Mouse (Mus musculus) kidney, embryonic 16.5 days (tissue): ENCODE data around the gene Ddit4. TPM values are rescaled to one million over a fixed set of nuclear protein-coding genes. Genes with fewer than 3 reads are reported as not detected.

Source experiments
- ATAC-seq: fragments of 200-750 bp; cut with Nextera tagmentation; 2 replicates; pipeline ENCODE4 v1.8.0; 2017; ENCODE audit warnings: moderate TSS enrichment; ENCODE audit not compliant: low FRiP score, low TSS enrichment
- H3K27ac ChIP-seq: fragments of 300-500 bp; sonication (generic); 2 replicates; pipeline ENCODE4 v1.5.1; 2014; ENCODE audit warnings: low read length
- H3K27me3 ChIP-seq: fragments of 300-500 bp; sonication (generic); 2 replicates; pipeline ENCODE4 v1.6.1; 2014; ENCODE audit warnings: low read length, control low read depth, mixed read lengths; ENCODE audit not compliant: insufficient read depth
- H3K36me3 ChIP-seq: fragments of 300-500 bp; sonication (generic); 2 replicates; pipeline ENCODE4 v1.6.1; 2014; ENCODE audit warnings: low read length, control low read depth, mixed read lengths; ENCODE audit not compliant: insufficient read depth
- H3K4me1 ChIP-seq: fragments of 300-500 bp; sonication (generic); 2 replicates; pipeline ENCODE4 v1.6.1; 2014; ENCODE audit warnings: low read length, control low read depth, mixed read lengths; ENCODE audit not compliant: insufficient read depth
- H3K4me2 ChIP-seq: fragments of 300-500 bp; sonication (generic); replicated peaks from 2 replicates; pipeline ENCODE4 v1.6.1; 2014; ENCODE audit warnings: low read depth, low read length
- H3K4me3 ChIP-seq: fragments of 300-500 bp; sonication (generic); 2 replicates; pipeline ENCODE4 v1.5.1; 2014; ENCODE audit warnings: mild to moderate bottlenecking, low read length
- H3K9ac ChIP-seq: fragments of 300-500 bp; sonication (generic); replicated peaks from 2 replicates; pipeline ENCODE4 v1.6.1; 2014; ENCODE audit warnings: low read length
- H3K9me3 ChIP-seq: fragments of 300-500 bp; sonication (generic); 2 replicates; pipeline ENCODE4 v1.6.1; 2016; ENCODE audit warnings: low read length, control low read depth
- WGBS: fragments of 180-500 bp; shearing (Covaris S2); extraction: QIAGEN DNeasy Blood & Tissue Kit; methylation state at CpG from one replicate; pipeline ENCODE4 v1.1.7; 2014; 5-methylcytosine and 5-hydroxymethylcytosine counted together
- polyA plus RNA-seq: library from polyadenylated mRNA; unstranded; fragments of >200 nt; fragmentation: Nextera tagmentation; extraction: Ambion mirVana; gene quantifications from 2 replicates; pipeline ENCODE4 v1.2.1, GENCODE M21; 2015

The Ddit4 gene
- polyA plus RNA-seq, 1 experiment from 2014 or later, result 31.9 TPM

- H3K4me2 ChIP-seq, result no peak overlapping the region; the same call in 1 of the 2 replicates
- no peaks in the 10 kb centered on the region for H3K27me3 ChIP-seq
- no peaks in the 10 kb centered on the region for H3K36me3 ChIP-seq
- H3K4me1 ChIP-seq, result peaks cover 43% of the 10 kb centered on the region
- no peak overlapping the region for H3K4me3 ChIP-seq
- H3K9ac ChIP-seq, result peak overlapping the region; percentile 36; the same call in 1 of the 2 replicates
- 7% methylated on average over 6 of the region's 6 CpGs for WGBS
- H3K27ac ChIP-seq, result peak overlapping the region; percentile 88
- no peaks in the 10 kb centered on the region for H3K9me3 ChIP-seq
- ATAC-seq, result peak; percentile 43
Measured at GRCm38 (mm10) chr10:59974191-59974664, 22.6 kb upstream of the Ddit4 start.

DNA sequence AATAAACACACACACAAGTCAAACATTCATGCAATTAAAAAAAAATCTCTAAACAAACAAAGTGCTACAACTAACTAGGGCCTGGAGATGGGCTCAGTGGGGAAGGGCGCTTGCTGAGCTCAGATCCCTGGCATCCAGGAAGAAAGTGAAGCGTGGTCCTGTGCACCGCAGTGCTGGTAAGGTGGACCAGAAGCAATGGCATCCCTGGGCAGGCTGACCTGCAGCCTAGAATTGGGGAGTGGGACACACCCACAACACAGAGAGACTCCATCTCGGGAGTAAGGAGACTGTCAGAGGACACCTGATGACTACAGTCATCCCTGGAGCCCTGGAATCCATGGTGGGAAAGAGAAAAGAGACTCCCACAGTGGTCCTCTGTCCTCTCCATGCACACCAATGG is 21.8 kb upstream of the Ddit4 start:
- H3K9me3 ChIP-seq, result no peaks in the 10 kb centered on the region
- no peaks in the 10 kb centered on the region for H3K27me3 ChIP-seq
- peak overlapping the region; percentile 88 for H3K27ac ChIP-seq
- WGBS, result 83% methylated on average over 4 of the region's 4 CpGs
- no peak overlapping the region for H3K4me3 ChIP-seq
- peaks cover 36% of the 10 kb centered on the region for H3K4me1 ChIP-seq
- 0 out of 2 replicates have a peak overlapping the region, but pooled peaks have one; percentile 13 for H3K9ac ChIP-seq
- H3K4me2 ChIP-seq, result no peak overlapping the region
- H3K36me3 ChIP-seq, result no peaks in the 10 kb centered on the region
- ATAC-seq, result no peak

DNA sequence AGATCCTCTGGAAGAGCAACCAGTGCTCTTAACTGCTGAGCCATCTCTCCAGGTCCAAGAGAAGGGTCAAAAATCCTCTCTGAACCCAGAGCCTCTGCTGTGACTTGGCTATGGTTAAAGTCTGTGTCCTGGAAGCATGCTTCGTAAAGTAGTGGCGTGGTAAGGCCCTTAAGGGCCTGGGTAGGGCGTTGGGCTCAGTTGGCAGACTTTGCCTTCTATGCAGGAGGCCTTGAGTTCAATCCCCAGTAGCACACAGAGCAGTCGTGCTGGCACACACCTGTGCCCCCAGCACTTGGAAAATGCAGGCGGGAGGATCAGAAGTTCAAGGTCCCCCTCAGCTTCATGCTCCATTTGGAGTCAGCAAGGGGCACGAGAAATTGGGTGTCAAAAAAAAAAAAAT is 21.4 kb upstream of the Ddit4 start:
- H3K4me3 ChIP-seq, result no peak overlapping the region
- no peak overlapping the region for H3K4me2 ChIP-seq
- no peak overlapping the region; the same call in 1 of the 2 replicates for H3K27ac ChIP-seq
- WGBS, result 86% methylated on average over 6 of the region's 6 CpGs
- H3K9me3 ChIP-seq, result no peaks in the 10 kb centered on the region
- no peaks in the 10 kb centered on the region for H3K36me3 ChIP-seq
- H3K27me3 ChIP-seq, result no peaks in the 10 kb centered on the region
- no peak for ATAC-seq
- H3K4me1 ChIP-seq, result peaks cover 32% of the 10 kb centered on the region
- H3K9ac ChIP-seq, result no peak overlapping the region

DNA sequence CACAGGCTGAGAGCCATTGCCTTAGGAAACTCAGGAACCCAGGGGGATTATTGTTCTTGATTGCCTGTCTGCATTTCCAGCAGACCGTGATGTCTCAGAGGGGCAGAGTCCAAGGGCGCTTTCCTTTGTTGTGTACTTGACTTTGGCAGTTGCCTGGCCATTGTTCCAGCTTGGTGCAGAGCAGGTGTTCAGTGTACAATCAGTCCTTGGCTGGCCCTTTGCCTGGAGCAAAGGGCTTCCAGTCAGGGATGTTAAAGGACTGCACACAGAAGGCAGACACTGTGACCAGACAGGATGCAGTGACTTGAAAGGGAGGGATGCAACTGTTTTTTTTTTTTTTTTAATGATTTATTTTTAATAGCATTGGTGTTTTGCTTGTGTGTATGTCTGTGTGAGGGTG is 20.9 kb upstream of the Ddit4 start:
- Histone ChIP-seq H3K9ac (no peak overlapping the region), H3K36me3 (no peaks in the 10 kb centered on the region), H3K4me3 (no peak overlapping the region), H3K27me3 (no peaks in the 10 kb centered on the region), H3K4me2 (no peak overlapping the region), H3K9me3 (no peaks in the 10 kb centered on the region), H3K27ac (no peak overlapping the region; the same call in 1 of the 2 replicates), H3K4me1 (peaks cover 29% of the 10 kb centered on the region)
- no peak for ATAC-seq
- 68% methylated on average over 2 of the region's 2 CpGs for WGBS

DNA sequence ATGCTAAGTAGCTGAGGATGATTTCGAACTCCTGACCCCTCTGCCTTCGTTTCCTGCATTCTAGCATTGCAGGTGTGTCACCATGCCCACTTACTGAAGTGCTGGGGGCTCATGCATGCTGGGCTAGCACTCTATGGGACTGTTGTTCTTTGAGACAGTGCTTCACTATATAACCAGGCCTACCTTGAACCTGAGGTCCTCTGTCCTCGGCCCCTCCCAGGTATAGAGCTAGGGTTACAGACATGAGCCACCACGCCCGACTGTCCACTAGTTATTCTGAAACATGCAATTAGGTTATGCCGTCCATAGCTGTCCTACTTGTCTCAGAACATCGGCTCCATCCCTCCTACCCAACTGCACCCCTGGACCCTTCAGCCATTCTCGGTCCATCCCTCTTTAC is 20.2 kb upstream of the Ddit4 start:
- H3K9me3 ChIP-seq, result no peaks in the 10 kb centered on the region
- H3K4me3 ChIP-seq, result no peak overlapping the region
- no peak overlapping the region for H3K9ac ChIP-seq
- no peak overlapping the region for H3K27ac ChIP-seq
- H3K27me3 ChIP-seq, result no peaks in the 10 kb centered on the region
- no peak for ATAC-seq
- peaks cover 29% of the 10 kb centered on the region for H3K4me1 ChIP-seq
- WGBS, result 87% methylated on average over 8 of the region's 8 CpGs
- H3K4me2 ChIP-seq, result no peak overlapping the region
- H3K36me3 ChIP-seq, result no peaks in the 10 kb centered on the region

DNA sequence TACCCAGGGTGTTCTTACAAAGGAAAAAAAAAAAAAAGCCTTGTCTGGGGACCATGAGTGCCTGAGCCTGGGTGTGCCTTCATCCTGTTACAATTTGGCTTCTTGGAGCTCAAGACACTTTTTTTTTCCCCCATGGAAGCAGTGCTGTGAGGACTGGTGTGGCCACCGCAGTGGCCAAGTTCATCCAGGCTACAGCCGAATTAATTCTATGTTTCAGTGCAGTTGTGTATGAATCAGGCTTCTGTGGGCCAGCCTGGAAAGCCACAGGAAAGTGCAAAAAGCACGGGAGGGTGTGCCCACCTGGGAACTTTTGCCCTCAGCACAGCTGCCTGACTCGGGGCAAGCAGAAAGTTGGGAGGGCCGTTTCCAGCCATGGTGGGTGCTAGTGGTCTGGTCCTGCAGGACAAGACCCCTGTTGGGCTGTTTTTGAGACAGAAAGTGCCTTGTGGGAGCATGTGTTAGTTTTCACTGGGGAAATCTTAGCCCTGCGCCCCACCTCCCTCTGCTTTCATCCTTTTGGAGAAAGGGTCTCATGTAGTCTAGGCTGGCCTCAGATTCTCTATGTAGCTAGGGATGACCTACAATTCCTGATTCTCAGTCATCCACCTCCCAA is 18.9 kb upstream of the Ddit4 start:
- H3K36me3 ChIP-seq, result no peaks in the 10 kb centered on the region
- H3K4me2 ChIP-seq, result peak overlapping the region; percentile 65
- WGBS, result 29% methylated on average over 6 of the region's 6 CpGs
- H3K27me3 ChIP-seq, result no peaks in the 10 kb centered on the region
- peaks cover 32% of the 10 kb centered on the region for H3K4me1 ChIP-seq
- H3K4me3 ChIP-seq, result peak overlapping the region; percentile 55
- H3K9ac ChIP-seq, result peak overlapping the region; percentile 89
- H3K9me3 ChIP-seq, result no peaks in the 10 kb centered on the region
- ATAC-seq, result no peak
- H3K27ac ChIP-seq, result peak overlapping the region; percentile 75

DNA sequence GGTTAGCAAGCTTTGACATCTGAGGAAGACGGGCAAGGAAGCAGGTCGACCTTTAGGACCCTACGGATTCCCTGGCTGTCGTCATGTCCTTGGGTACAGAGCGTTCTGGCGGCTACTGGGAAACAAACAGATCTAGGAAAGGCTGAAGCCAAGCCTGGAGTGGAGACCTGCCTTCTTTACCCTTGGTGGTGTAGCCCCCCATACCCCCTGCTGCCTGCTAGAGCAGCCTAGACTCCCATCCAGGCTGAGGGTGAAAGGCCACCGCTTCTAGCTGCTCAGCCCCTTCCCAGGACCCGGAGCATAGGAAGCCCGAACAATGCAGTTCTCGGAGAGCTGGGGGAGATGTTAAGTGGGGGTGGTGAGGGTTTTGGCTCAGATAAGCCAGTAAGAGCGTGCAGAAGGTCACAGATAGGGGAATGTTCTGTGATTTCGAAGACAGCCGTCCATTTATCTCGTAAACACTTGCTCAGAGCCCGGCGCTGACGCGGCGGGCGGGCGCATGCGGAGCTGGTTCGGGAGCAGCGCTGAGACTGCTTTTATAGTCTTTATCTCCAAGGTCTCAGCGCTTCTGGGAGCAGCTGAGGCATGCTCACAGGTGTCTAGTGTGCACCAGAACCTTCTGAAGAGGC is 18.3 kb upstream of the Ddit4 start:
- ATAC-seq, result peak; percentile 24; the same call in 1 of the 2 replicates
- WGBS, result 2% methylated on average over 25 of the region's 25 CpGs

DNA sequence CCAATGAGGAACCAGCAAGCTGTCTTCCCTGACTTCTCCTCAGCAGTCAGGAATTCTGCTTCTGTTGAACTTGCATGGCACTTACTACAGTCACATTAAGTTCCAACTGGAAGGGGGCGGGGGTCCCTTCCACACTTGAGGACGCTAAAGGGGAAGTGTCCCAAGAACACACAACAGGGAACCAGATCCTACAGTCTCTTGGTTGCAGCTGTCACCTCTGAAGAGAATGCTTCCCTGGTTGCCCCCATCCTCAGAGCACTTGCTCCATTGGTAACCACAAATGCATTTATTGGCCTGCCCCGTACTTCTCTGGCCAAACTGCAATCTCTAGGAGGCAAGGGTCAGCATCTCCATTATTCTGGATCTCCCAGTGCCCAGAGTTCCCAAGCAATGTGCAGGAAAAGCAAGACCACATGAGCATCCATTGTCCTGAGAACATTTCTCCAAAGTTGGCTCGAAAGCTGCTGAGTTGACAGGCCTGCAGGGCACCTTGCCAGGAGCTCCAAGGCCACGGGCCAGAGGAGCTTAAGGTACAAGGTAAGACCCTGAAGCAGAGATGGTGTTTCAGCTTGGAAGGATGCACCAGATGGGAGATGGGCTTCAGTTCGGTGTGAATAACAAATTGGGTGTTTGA is 15.8 kb upstream of the Ddit4 start:
- 81% methylated on average over 6 of the region's 6 CpGs for WGBS
- Histone ChIP-seq H3K4me2 (no peak overlapping the region), H3K9ac (no peak overlapping the region), H3K36me3 (no peaks in the 10 kb centered on the region), H3K4me1 (peaks cover 30% of the 10 kb centered on the region), H3K27me3 (no peaks in the 10 kb centered on the region), H3K4me3 (no peak overlapping the region), H3K27ac (no peak overlapping the region), H3K9me3 (no peaks in the 10 kb centered on the region)
- no peak for ATAC-seq

More for the DNA sequence above, 18.3 kb upstream of the Ddit4 start:
- H3K9me3 ChIP-seq, result no peaks in the 10 kb centered on the region
- no peaks in the 10 kb centered on the region for H3K36me3 ChIP-seq
- H3K9ac ChIP-seq, result peak overlapping the region; percentile 89
- peak overlapping the region; percentile 75 for H3K27ac ChIP-seq
- peaks cover 33% of the 10 kb centered on the region for H3K4me1 ChIP-seq
- H3K4me3 ChIP-seq, result peak overlapping the region; percentile 55
- peak overlapping the region; percentile 65 for H3K4me2 ChIP-seq
- H3K27me3 ChIP-seq, result no peaks in the 10 kb centered on the region

DNA sequence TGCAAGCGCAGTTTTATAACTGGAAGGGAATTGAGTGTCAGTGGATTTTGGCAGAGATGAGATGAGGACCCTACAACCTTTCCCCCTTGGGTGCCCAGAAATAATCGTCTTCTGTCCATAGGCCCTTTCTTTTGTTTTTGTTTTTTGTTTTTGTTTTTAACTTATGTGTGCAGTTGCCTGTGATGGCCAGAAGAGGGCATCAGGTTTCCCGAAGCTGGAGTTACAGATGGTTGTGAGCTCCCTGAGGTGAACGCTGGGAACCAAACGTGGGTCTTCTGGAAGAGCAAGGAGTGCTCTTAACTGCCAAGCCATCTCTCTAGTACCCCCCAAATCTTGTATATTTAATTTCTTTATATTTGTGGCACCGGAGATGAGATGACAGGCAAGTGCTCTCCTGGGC is 15.1 kb upstream of the Ddit4 start:
- H3K4me1 ChIP-seq, result peaks cover 30% of the 10 kb centered on the region
- no peaks in the 10 kb centered on the region for H3K9me3 ChIP-seq
- H3K36me3 ChIP-seq, result no peaks in the 10 kb centered on the region
- H3K27ac ChIP-seq, result no peak overlapping the region
- H3K4me3 ChIP-seq, result no peak overlapping the region
- WGBS, result 91% methylated on average over 6 of the region's 6 CpGs
- H3K4me2 ChIP-seq, result no peak overlapping the region
- H3K9ac ChIP-seq, result no peak overlapping the region
- H3K27me3 ChIP-seq, result no peaks in the 10 kb centered on the region
- no peak for ATAC-seq

DNA sequence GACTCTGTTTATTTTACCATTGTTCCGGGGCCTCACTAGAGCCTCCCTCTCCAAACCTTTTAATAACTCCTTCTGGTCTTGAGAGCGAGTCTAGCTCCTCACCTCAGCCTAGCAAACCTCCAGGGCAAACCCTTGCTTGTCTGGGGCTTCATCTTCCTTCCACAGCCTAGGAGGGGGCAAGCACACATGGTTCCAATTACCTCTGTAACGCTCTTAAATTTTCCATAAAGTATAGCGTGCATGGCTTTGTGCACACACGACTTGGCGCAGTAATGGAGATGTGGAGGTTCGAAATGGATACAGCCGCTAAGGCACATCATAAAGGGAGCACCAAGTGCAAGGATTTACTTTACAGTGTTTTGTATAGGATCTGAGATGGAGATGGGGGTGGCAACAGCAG is 14.2 kb upstream of the Ddit4 start:
- WGBS, result 36% methylated on average over 8 of the region's 8 CpGs
- Histone ChIP-seq H3K27me3 (no peaks in the 10 kb centered on the region), H3K4me1 (peaks cover 30% of the 10 kb centered on the region), H3K4me3 (no peak overlapping the region), H3K27ac (peak overlapping the region; percentile 19), H3K9me3 (no peaks in the 10 kb centered on the region), H3K9ac (no peak overlapping the region), H3K4me2 (no peak overlapping the region), H3K36me3 (no peaks in the 10 kb centered on the region)
- ATAC-seq, result no peak
